Mouse (Mus musculus) left cerebral cortex, adult 18-20 months (tissue): ENCODE measurements around the gene Gstcd. TPM values are rescaled to one million over a fixed set of nuclear protein-coding genes. Genes with fewer than 3 reads are reported as not detected.

Experiments used
- DNase-seq, 2 experiments: peaks; one replicate each; pipeline ENCODE4 v3.0.0; 2021 to 2022; ENCODE audit warnings: low spot score in 2 of 2, mixed read lengths in 1 of 2
- total RNA-seq, 2 experiments: library from RNA; stranded (reverse); gene quantifications; 2 replicates each; pipeline ENCODE4 v1.2.3; 2021

Gene Gstcd
- total RNA-seq, 2 experiments from 2014 or later: 9.4 to 11.4 TPM

GRCm38 (mm10) chr3:132944609-132945008 lies 147.2 kb downstream of the Gstcd start:
- no peak for DNase-seq

GRCm38 (mm10) chr3:132944193-132944592 lies 147.6 kb downstream of the Gstcd start:
- no peak for DNase-seq

GRCm38 (mm10) chr3:132942778-132943177 lies 149.1 kb downstream of the Gstcd start:
- DNase-seq: no peak

GRCm38 (mm10) chr3:132940181-132940990 lies 151.4 kb downstream of the Gstcd start:
- no peak for DNase-seq

GRCm38 (mm10) chr3:132939006-132939405 lies 152.8 kb downstream of the Gstcd start:
- no peak for DNase-seq

GRCm38 (mm10) chr3:132934649-132935048 lies 157.2 kb downstream of the Gstcd start:
- no peak for DNase-seq

Other genes with a start within 250 kb of the Gstcd start
- 10 to 100 TPM; 11.2 to 14.1 TPM for gene Npnt, start 141.7 kb downstream of the Gstcd start, total RNA-seq
- gene Ints12, start 193 bp downstream of the Gstcd start, total RNA-seq: 10 to 100 TPM; 14.1 to 14.8 TPM
- gene Arhgef38, start 142.9 kb upstream of the Gstcd start, total RNA-seq: under 1 TPM in 1 of 2 experiments, not detected in 1; 0.30 TPM
- 10 to 100 TPM; 50.7 to 51.8 TPM for gene Ppa2, start 218.1 kb upstream of the Gstcd start, total RNA-seq